Mouse (Mus musculus) left cerebral cortex, adult 2 months (tissue): ENCODE results near the gene Hyal4. TPM values are rescaled to one million over a fixed set of nuclear protein-coding genes. Genes with fewer than 3 reads are reported as not detected.

Source experiments
- DNase-seq, 2 experiments: peaks; one replicate each; pipeline ENCODE4 v3.0.0; 2021 to 2022; ENCODE audit warnings: low spot score in 2 of 2, mixed read lengths in 1 of 2; ENCODE audit errors: extremely low spot score in 1 of 2
- H3K27ac ChIP-seq: fragments of 200-600 bp; 2 replicates; pipeline ENCODE4 v1.8.1; 2022
- H3K4me3 ChIP-seq: fragments of 200-600 bp; 2 replicates; pipeline ENCODE4 v1.8.1; 2022
- CTCF ChIP-seq: fragments of 200-600 bp; IDR thresholded peaks from 2 replicates; pipeline ENCODE4 v1.8.1; 2022; ENCODE audit warnings: antibody characterized with exemption, mild to moderate bottlenecking, moderate library complexity
- intact Hi-C: fragments of 180-260 bp; cut with DNase I; formaldehyde crosslinking; loops from one replicate; pipeline ENCODE4 v1.15.1; 2025
- long read RNA-seq, 2 experiments: library from polyadenylated mRNA; stranded (forward); transcript quantifications; one replicate each; pipeline ENCODE4 v2.0.0; 2021; ENCODE audit warnings: borderline mapping rate in 2 of 2
- total RNA-seq, 2 experiments: library from RNA; stranded (reverse); gene quantifications; 2 replicates each; pipeline ENCODE4 v1.2.3; 2021

The Hyal4 gene
- total RNA-seq, result not detected
- long read RNA-seq, experiment 1, result 0 reads
- long read RNA-seq, experiment 2, result 0 reads

DNA sequence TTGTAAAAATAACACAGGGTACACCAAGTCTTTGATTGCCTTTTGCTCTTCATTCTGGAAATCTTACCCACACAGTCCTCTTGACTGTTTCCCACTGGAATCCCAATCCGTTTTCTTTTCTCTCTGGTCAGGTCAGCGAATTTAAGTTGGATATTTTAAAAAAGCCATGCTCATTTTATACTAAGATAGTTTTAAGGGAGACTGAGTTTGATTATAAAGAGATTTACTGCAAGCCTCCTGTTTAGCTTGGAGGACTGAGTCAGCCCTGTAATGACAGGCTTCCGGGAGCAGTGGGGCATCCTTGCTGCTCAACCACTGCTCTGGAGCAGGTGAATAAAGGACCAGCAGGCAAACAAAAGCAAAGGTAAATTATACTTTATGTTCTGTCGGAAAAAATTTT, at the start of gene Hyal4:
Hyal4 (plus strand) TSS at position 301 of the 400 bp plus-strand sequence.
- no peak for TF ChIP-seq CTCF
- Histone ChIP-seq H3K27ac (no peak within 1 kb of the TSS), H3K4me3 (no peak within 1 kb of the TSS)
- no peak for DNase-seq
- intact Hi-C loops, result no loop called here

DNA sequence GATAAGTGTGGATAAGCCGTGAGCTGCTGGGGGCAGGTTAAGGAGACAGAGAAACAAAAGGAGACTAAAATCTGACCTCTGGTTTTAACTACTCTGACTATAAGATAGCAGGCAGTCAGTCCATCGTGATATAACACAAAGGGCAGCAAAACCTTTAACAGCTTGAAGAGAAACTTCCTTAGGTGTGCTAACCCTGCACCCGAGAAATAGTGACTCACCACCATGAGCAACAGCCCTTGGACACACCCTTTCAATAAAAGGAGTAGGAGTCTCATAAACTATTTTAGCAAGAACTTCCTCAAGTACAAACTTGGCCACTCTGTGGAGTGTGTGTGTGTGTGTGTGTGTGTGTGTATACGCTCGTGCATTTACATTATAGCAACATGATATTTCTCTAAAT, 41.0 kb upstream of the Hyal4 start:
- Histone ChIP-seq H3K4me3 (no peak overlapping the region), H3K27ac (no peak overlapping the region)
- intact Hi-C loops, result no loop called here
- DNase-seq, result no peak
- no peak for TF ChIP-seq CTCF

DNA sequence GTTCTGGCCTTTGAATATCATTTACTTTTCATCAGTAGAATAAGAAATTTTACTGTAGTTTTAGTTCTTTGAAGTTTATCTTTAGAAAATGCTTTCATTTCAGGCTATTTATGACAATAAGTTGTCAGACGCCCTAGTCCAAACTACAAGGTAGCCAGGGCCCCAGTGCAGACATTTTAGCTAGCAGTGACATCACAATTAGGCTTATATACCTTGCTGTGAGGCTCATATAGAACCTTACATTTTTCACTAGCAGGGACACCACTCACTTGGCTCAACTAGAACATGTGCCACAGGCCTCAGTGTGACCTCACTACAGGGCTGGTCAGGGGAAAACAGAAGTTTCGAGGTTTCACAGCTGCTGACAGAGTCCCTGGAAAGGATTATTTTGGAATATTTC, 40.6 kb upstream of the Hyal4 start:
- Histone ChIP-seq H3K27ac (no peak overlapping the region), H3K4me3 (no peak overlapping the region)
- no peak for DNase-seq
- intact Hi-C loops, result no loop called here
- no peak for TF ChIP-seq CTCF

DNA sequence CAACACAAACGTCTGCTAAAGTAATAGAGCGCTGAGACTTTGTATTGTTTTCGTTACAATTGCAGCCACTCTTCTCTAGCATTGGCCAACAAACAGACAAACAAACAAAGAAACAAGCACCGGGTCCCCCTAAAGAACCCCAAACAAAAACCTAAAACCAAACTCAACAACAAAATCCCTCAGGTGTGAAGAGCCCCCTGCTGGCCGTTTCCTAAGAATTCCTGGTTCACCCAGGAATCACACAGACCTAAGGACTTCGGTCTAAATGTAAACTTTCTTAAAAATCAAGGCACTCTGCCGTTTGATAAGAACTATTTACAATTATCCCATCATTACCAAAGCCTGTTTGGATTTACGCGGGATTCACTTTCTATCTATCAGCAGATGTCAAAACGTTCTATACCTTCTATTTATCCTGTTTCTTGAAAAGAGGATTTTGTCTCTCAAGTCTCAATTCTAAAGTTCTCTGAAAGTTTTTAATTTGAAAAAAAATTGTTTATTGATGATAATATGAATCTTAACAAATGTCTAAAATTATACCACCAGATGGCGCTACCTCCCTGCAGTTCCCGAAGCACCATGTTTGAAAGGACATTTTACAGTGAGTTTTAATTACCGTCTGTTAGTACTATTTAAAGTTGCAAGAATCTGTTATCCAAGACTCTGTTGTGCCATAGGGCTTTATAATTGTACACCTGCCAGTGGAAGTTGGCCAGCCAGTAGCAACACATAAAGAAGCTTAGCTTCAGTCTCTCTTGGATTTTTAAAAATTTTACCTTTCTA, 26.6 kb upstream of the Hyal4 start:
- intact Hi-C loops, result loop anchor here (2.0 to 5.0 kb wide), 5 partner anchors 171 to 1045 kb away; no protein-coding TSS in a partner anchor
- TF ChIP-seq CTCF, result peak; percentile 61
- Histone ChIP-seq H3K4me3 (0 out of 2 replicates have a peak overlapping the region, but pooled peaks have one; percentile 16), H3K27ac (no peak overlapping the region)
- peak in 1 of 2 experiments; percentile 11 for DNase-seq

DNA sequence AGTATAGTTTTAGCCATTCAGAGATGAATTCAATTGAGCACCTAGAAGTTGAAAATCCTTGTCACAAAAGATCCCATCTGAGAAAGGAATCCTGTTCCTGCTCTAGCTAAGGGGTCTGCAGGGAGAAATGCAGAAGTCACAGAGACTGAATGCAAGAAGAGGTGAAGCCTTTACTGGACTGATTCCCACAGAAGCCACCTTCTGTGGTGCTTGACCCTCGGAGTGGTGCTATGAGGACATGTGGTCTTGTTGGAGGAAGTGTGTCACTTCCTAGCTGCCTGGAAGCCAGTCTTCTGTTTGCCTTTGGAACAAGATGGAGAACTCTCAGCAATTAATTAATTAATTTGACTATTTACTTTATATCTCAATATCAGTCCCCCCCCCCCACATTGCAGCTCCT, 20.0 kb upstream of the Hyal4 start:
- intact Hi-C loops, result no loop called here
- no peak for DNase-seq
- Histone ChIP-seq H3K27ac (no peak overlapping the region), H3K4me3 (no peak overlapping the region)
- TF ChIP-seq CTCF, result no peak

DNA sequence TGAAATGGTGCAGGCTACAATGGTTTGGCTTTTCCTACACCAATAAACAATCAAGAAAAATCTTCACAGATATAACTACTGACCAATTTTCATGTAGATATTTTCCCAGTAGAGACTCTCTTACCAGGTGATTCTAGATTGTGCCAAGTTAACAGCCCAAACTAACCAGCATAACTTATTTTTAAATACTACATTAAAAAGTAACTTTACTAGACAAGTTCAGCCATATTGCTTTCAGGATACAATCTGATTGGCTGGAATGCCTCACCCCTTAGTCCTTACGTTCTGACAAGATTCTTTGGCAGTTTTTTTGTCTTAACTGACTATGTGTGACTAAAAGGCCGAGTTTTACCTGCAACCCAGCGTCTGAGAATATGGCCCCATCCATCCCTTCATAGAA, 15.2 kb upstream of the Hyal4 start, which contains the start of gene Hyal6:
Hyal6 (plus strand) TSS at position 301 of the 400 bp plus-strand sequence.
- no peak within 1 kb of the TSS for H3K4me3 ChIP-seq
- no peak for DNase-seq
- no peak for TF ChIP-seq CTCF
- H3K27ac ChIP-seq, result no peak within 1 kb of the TSS
- intact Hi-C loops, result no loop called here

DNA sequence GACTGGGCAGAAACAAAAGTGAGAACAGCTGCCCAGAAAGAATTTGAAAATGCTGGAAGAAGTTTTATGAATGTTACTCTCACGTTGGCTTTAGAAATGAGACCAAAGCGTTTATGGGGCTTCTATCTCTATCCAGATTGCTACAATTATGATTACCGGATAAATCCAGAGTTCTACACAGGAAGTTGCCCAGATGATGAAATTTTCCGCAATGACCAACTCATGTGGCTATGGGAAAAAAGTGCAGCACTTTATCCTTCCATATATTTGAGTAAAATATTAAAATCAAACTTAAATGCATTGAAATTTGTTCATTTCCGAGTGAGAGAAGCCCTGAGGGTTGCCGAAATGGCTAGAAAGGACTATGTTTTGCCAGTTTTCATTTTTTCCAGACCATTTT, 13.6 kb upstream of the Hyal4 start:
- Histone ChIP-seq H3K4me3 (no peak overlapping the region), H3K27ac (no peak overlapping the region)
- intact Hi-C loops, result no loop called here
- DNase-seq, result no peak
- no peak for TF ChIP-seq CTCF

DNA sequence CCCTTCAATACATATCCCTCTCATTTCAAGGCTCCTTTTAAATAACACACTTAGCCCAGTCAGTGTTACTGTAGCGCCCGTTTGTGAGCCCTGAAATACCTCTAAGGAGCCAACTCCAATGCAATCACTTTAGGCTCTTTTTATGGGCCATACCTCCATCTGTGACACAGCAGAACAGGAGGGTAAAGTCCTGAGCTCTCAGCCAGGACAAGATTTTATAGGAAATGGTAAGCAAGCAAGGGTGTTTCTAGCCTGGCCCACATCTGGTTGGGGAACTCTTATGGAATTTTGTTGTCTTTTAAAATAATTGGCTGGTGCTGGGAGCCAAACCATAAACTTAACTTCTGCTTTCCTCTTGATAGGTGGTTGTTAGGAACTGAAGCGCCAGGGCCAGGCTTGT, 11.2 kb downstream of the Hyal4 start:
- intact Hi-C loops, result no loop called here
- H3K4me3 ChIP-seq, result no peak overlapping the region
- no peak for TF ChIP-seq CTCF
- no peak for DNase-seq
- no peak overlapping the region for H3K27ac ChIP-seq

DNA sequence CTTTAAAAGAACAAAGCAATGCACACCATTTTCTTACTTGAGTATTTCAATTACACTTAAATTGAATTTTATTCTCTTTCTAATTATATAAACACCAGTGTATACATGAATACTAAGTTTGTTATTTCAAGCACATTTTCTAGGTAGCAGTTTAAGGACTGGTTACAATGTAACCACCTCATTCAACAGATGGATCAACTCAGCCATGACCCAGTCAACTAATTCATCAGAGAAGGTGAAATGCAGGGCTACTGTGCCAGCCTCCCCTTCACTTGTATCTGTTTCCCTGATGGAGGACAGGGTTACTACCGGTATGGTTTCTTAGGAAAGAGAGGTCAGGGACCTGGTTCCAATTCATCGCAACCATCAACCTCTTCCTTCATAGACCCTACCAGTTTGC, 18.1 kb downstream of the Hyal4 start:
- intact Hi-C loops, result no loop called here
- Histone ChIP-seq H3K27ac (no peak overlapping the region), H3K4me3 (no peak overlapping the region)
- no peak for DNase-seq
- no peak for TF ChIP-seq CTCF

DNA sequence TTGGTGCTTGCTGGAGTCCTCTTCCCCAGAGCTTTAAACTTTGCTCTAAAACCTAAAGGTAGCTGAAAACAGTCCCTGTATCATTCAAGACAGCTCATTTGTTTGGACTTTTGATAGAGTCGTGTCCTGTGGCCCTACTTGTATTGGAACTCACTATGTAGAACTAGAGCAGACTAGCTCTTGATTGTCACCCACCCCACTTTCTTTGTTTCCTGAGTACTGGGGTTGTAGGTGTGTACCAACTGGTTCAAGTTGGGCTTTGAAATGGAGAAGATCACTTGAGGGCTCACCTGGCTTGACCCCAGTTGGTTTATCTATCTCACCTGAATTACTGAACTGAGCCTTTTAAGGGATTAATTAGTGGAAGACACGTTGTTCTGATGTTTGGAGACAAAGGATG, 31.1 kb downstream of the Hyal4 start:
- TF ChIP-seq CTCF, result no peak
- DNase-seq, result no peak
- no peak overlapping the region for H3K4me3 ChIP-seq
- H3K27ac ChIP-seq, result no peak overlapping the region
- intact Hi-C loops, result no loop called here

DNA sequence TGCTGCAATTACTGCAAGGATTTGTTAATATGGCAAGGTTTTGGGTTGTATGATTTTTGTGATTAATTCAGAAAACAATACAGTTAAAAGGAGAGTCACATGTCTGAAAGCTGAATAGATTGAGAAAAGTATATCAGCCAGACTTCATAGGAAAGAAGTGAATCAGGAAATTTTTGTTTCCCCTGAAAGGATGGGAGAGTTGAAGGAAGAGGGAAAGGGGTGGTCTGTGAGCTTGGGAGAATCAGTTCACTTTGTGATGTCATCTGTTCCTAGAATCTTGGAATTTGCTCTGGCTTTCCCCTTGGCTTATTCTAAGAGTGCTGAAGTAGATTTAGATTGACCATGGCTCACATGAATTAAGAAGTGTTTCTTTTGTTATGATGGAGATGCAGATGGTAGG, 42.8 kb downstream of the Hyal4 start, which contains the start of gene Spam1:
Spam1 (plus strand) TSS at position 301 of the 400 bp plus-strand sequence.
- TF ChIP-seq CTCF, result no peak
- intact Hi-C loops, result no loop called here

More for the DNA sequence above, 42.8 kb downstream of the Hyal4 start, which contains the start of gene Spam1:
- Histone ChIP-seq H3K27ac (no peak within 1 kb of the TSS), H3K4me3 (no peak within 1 kb of the TSS)
- DNase-seq, result no peak

Other genes with a start within 250 kb of the Hyal4 start
- 1 to 10 TPM; 2.4 to 2.8 TPM for gene Iqub, start 233.3 kb upstream of the Hyal4 start, total RNA-seq
- 100 to 1,000 TPM; 272 to 273 TPM for gene Ndufa5, start 220.3 kb upstream of the Hyal4 start, total RNA-seq
- gene Asb15, start 220.2 kb upstream of the Hyal4 start, total RNA-seq, result not detected
- not detected for gene Lmod2, start 150.6 kb upstream of the Hyal4 start, total RNA-seq
- 100 to 1,000 TPM; 123 to 124 TPM for gene Wasl, start 83.3 kb upstream of the Hyal4 start, total RNA-seq
- gene Hyal6, start 15.1 kb upstream of the Hyal4 start, total RNA-seq, result not detected
- not detected for gene Spam1, start 42.9 kb downstream of the Hyal4 start, total RNA-seq
- not detected for gene Hyal5, start 109.7 kb downstream of the Hyal4 start, total RNA-seq
- gene Tmem229a, start 208.0 kb downstream of the Hyal4 start, total RNA-seq, result 10 to 100 TPM; 38.9 to 44.8 TPM